Mouse (Mus musculus) spleen, adult 2 months (tissue): ENCODE measurements around the gene Pygl.

Experiments used
- CTCF ChIP-seq: fragments of 200-500 bp; IDR thresholded peaks from 2 replicates; pipeline ENCODE4 v1.5.1; 2011; ENCODE audit warnings: mild to moderate bottlenecking, inconsistent platforms; ENCODE audit not compliant: insufficient read depth, insufficient read length, insufficient replicate concordance; ENCODE audit errors: extremely low read depth
- POLR2A ChIP-seq: fragments of 200-500 bp; IDR thresholded peaks from 2 replicates; pipeline ENCODE4 v1.6.1; 2011; ENCODE audit warnings: low read depth, low read length, inconsistent platforms

- TF ChIP-seq CTCF: no peak
- TF ChIP-seq POLR2A: no peak
These were observed 11.3 kb upstream of the Pygl start for GRCm38 (mm10) chr12:70242550-70242949.
